Mouse (Mus musculus): ENCODE data around the gene Smarcd3.

- TF ChIP-seq CTCF (IDR thresholded peaks at IDR 0.05; ENCODE audit: low read depth) (no peak), EP300 (IDR thresholded peaks at IDR 0.05; ENCODE audit: low read depth) (no peak)
These were observed 45.9 kb downstream of the Smarcd3 start for GRCm38 (mm10) chr5:24578109-24578963.
